Mouse (Mus musculus) myocyte (in vitro differentiated cells): ENCODE results near the gene Clasp1. TPM values are rescaled to one million over a fixed set of nuclear protein-coding genes. Genes with fewer than 3 reads are reported as not detected.

Experiments
- H3K27me3 ChIP-seq: one replicate; pipeline ENCODE4 v1.6.1; 2011; ENCODE audit not compliant: control insufficient read depth, insufficient read depth, insufficient read length
- H3K36me3 ChIP-seq: one replicate; pipeline ENCODE4 v1.6.1; 2011; ENCODE audit not compliant: control insufficient read depth, insufficient read depth
- H3K4me2 ChIP-seq: one replicate; pipeline ENCODE4 v1.6.1; 2011; ENCODE audit warnings: low read depth, control low read depth
- H3K4me3 ChIP-seq: one replicate; pipeline ENCODE4 v1.5.1; 2011; ENCODE audit warnings: mild to moderate bottlenecking, control low read depth, moderate library complexity
- H3K79me2 ChIP-seq: one replicate; pipeline ENCODE4 v1.6.1; 2011; ENCODE audit not compliant: control insufficient read depth, insufficient read depth
- H3ac ChIP-seq: one replicate; pipeline ENCODE4 v1.6.1; 2011; ENCODE audit not compliant: control insufficient read depth, insufficient read length
- CEBPB ChIP-seq: IDR thresholded peaks from 2 replicates; pipeline ENCODE4 v1.6.1; 2011; ENCODE audit warnings: mild to moderate bottlenecking, moderate library complexity; ENCODE audit not compliant: poor library complexity, insufficient read depth, severe bottlenecking
- E2F4 ChIP-seq: IDR thresholded peaks from one replicate; pipeline ENCODE4 v1.6.1; 2011; ENCODE audit warnings: mild to moderate bottlenecking, control low read depth, moderate library complexity; ENCODE audit not compliant: insufficient read depth
- MAX ChIP-seq: IDR thresholded peaks from one replicate; pipeline ENCODE4 v1.6.1; 2011; ENCODE audit warnings: low read depth, mild to moderate bottlenecking, control low read depth
- MYOD1 ChIP-seq, 3 experiments: IDR thresholded peaks; one replicate each; pipeline ENCODE4 v1.6.1; 2011; ENCODE audit warnings: control low read depth in 2 of 3, low read depth in 2 of 3, mild to moderate bottlenecking in 2 of 3, moderate library complexity in 1 of 3; ENCODE audit not compliant: insufficient read length in 2 of 3, control insufficient read depth in 1 of 3
- MYOG ChIP-seq, 3 experiments: IDR thresholded peaks; one replicate each; pipeline ENCODE4 v1.6.1; 2011; ENCODE audit warnings: control low read depth in 2 of 3, low read depth in 2 of 3, mild to moderate bottlenecking in 2 of 3; ENCODE audit not compliant: insufficient read length in 2 of 3, control insufficient read depth in 1 of 3, insufficient read depth in 1 of 3
- POLR2A ChIP-seq: IDR thresholded peaks from one replicate; pipeline ENCODE4 v1.6.1; 2011; ENCODE audit warnings: low read depth, mild to moderate bottlenecking, control low read depth, moderate library complexity; ENCODE audit not compliant: insufficient read length
- POLR2AphosphoS2 ChIP-seq: IDR thresholded peaks from one replicate; pipeline ENCODE4 v1.6.1; 2011; ENCODE audit warnings: low read depth, control low read depth; ENCODE audit not compliant: insufficient read length
- REST ChIP-seq: IDR thresholded peaks from one replicate; pipeline ENCODE4 v1.6.1; 2011; ENCODE audit warnings: mild to moderate bottlenecking, control low read depth, moderate library complexity; ENCODE audit not compliant: insufficient read depth, insufficient read length
- SRF ChIP-seq: IDR thresholded peaks from one replicate; pipeline ENCODE4 v1.6.1; 2011; ENCODE audit warnings: low read depth; ENCODE audit not compliant: control insufficient read depth, insufficient read length
- TCF12 ChIP-seq: IDR thresholded peaks from one replicate; pipeline ENCODE4 v1.6.1; 2011; ENCODE audit warnings: mild to moderate bottlenecking, control low read depth; ENCODE audit not compliant: poor library complexity, insufficient read depth, severe bottlenecking
- TCF3 ChIP-seq: IDR thresholded peaks from one replicate; pipeline ENCODE4 v1.6.1; 2011; ENCODE audit warnings: low read depth, control low read depth; ENCODE audit not compliant: insufficient read length
- USF1 ChIP-seq: IDR thresholded peaks from one replicate; pipeline ENCODE4 v1.6.1; 2011; ENCODE audit warnings: low read depth, mild to moderate bottlenecking, control low read depth, moderate library complexity
- polyA plus RNA-seq: library from polyadenylated mRNA; unstranded; fragments of >200 nt; fragmentation: generic; extraction: Trizol; gene quantifications from one replicate; pipeline ENCODE4 v1.2.1, GENCODE M21; 2012; ENCODE audit warnings: missing spikeins

Gene Clasp1
- polyA plus RNA-seq, 1 experiment: 31.1 TPM

GRCm38 (mm10) chr1:118479246-118479645 lies 90.4 kb downstream of the Clasp1 start:
- Histone ChIP-seq H3K4me2 (no peak overlapping the region), H3K27me3 (no peaks in the 10 kb centered on the region), H3K4me3 (no peak overlapping the region), H3K79me2 (no peaks in the 10 kb centered on the region), H3K36me3 (peaks cover 1% of the 10 kb centered on the region), H3ac (no peak overlapping the region)
- TF ChIP-seq MYOG (IDR thresholded peaks at IDR 0.05; ENCODE audit: control insufficient read depth in 1 of 3, insufficient read depth in 1 of 3, insufficient read length in 2 of 3, low read depth in 2 of 3): peak in 2 of 3 experiments; percentile 65 to 78
- TF ChIP-seq USF1: no peak
- peak in 1 of 3 experiments; percentile 73 for TF ChIP-seq MYOD1 (IDR thresholded peaks at IDR 0.05; ENCODE audit: control insufficient read depth in 1 of 3, insufficient read length in 2 of 3, low read depth in 2 of 3)

GRCm38 (mm10) chr1:118480484-118481364 lies 91.9 kb downstream of the Clasp1 start:
- H3K4me3 ChIP-seq: no peak overlapping the region
- TF ChIP-seq SRF (no peak), MYOG (IDR thresholded peaks at IDR 0.05; ENCODE audit: control insufficient read depth in 1 of 3, insufficient read depth in 1 of 3, insufficient read length in 2 of 3, low read depth in 2 of 3) (no peak), REST (no peak), MYOD1 (IDR thresholded peaks at IDR 0.05; ENCODE audit: control insufficient read depth in 1 of 3, insufficient read length in 2 of 3, low read depth in 2 of 3) (no peak), E2F4 (no peak), POLR2A (no peak), USF1 (no peak), TCF12 (no peak), POLR2AphosphoS2 (no peak), TCF3 (no peak), MAX (no peak), CEBPB (no peak)
- no peaks in the 10 kb centered on the region for H3K36me3 ChIP-seq
- H3ac ChIP-seq: no peak overlapping the region
- no peaks in the 10 kb centered on the region for H3K79me2 ChIP-seq
- no peak overlapping the region for H3K4me2 ChIP-seq
- H3K27me3 ChIP-seq: no peaks in the 10 kb centered on the region

DNA sequence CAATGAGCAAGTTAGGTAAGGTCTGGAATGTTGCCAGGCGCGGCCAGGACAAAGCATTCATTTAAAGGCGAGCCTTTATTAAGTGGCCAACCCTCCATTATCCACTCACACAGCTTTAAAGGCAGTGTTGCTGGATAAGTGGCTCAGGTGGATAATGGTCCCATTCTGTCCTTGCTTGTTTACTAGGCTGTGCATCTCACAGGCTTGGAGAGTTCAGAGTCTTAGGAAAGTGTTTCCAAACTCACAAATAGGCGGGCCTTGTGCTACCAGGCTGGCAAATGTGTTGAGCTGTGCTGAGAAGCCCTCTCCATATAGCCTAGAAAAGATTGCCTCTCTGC lies 92.5 kb downstream of the Clasp1 start:
- no peaks in the 10 kb centered on the region for H3K27me3 ChIP-seq
- peak overlapping the region; percentile 16 for H3K4me2 ChIP-seq
- H3ac ChIP-seq: no peak overlapping the region
- H3K4me3 ChIP-seq: no peak overlapping the region
- no peak for TF ChIP-seq TCF12
- no peak for TF ChIP-seq MAX
- no peak for TF ChIP-seq USF1
- no peak for TF ChIP-seq SRF
- TF ChIP-seq MYOD1 (IDR thresholded peaks at IDR 0.05; ENCODE audit: control insufficient read depth in 1 of 3, insufficient read length in 2 of 3, low read depth in 2 of 3): no peak
- TF ChIP-seq REST: no peak
- TF ChIP-seq CEBPB: no peak
- no peaks in the 10 kb centered on the region for H3K36me3 ChIP-seq
- peaks cover 3% of the 10 kb centered on the region for H3K79me2 ChIP-seq

DNA sequence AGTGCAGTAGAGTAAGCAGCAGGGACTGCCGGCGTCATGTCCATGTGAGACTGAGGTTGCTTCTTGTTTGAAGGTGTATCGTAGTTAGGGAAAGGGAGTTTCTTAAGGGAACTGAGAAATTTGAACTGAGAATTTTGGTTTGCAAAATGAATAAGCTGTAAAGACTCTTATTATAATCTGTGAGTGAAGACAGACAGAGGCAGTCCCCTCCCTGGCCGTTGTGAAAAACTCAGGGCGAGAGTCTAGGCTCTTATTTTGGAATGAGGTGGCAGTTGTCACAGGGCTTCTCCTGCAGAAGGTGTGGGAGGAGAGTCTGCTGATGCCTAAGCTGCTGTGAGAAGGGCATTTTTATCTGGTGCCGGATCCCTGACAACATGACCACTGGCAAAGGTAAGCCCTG lies 92.8 kb downstream of the Clasp1 start:
- no peak for TF ChIP-seq CEBPB
- no peak for TF ChIP-seq USF1
- no peak for TF ChIP-seq TCF3
- TF ChIP-seq MYOG (IDR thresholded peaks at IDR 0.05; ENCODE audit: control insufficient read depth in 1 of 3, insufficient read depth in 1 of 3, insufficient read length in 2 of 3, low read depth in 2 of 3): no peak
- TF ChIP-seq REST: no peak
- TF ChIP-seq MAX: no peak
- no peak for TF ChIP-seq POLR2AphosphoS2
- TF ChIP-seq TCF12: no peak
- no peak for TF ChIP-seq E2F4
- TF ChIP-seq SRF: no peak
- TF ChIP-seq MYOD1 (IDR thresholded peaks at IDR 0.05; ENCODE audit: control insufficient read depth in 1 of 3, insufficient read length in 2 of 3, low read depth in 2 of 3): no peak
- TF ChIP-seq POLR2A: no peak
- Histone ChIP-seq H3K4me2 (peak overlapping the region; percentile 49), H3K27me3 (no peaks in the 10 kb centered on the region), H3K36me3 (no peaks in the 10 kb centered on the region), H3ac (no peak overlapping the region), H3K4me3 (no peak overlapping the region), H3K79me2 (peaks cover 3% of the 10 kb centered on the region)
